Mouse (Mus musculus) forebrain, embryonic 10.5 days (tissue): ENCODE measurements around the gene Emid1. TPM values are rescaled to one million over a fixed set of nuclear protein-coding genes. Genes with fewer than 3 reads are reported as not detected.

Experiments
- DNase-seq: peaks from one replicate; pipeline ENCODE4 v3.0.0-alpha.2; 2017; ENCODE audit warnings: low spot score; ENCODE audit errors: extremely low spot score
- H3K27ac ChIP-seq: fragments of 300-500 bp; sonication (generic); 2 replicates; pipeline ENCODE4 v1.5.1; 2016; ENCODE audit warnings: mild to moderate bottlenecking
- H3K27me3 ChIP-seq: fragments of 300-500 bp; sonication (generic); 2 replicates; pipeline ENCODE4 v1.6.1; 2016; ENCODE audit warnings: mild to moderate bottlenecking; ENCODE audit not compliant: poor library complexity, severe bottlenecking
- H3K36me3 ChIP-seq: fragments of 300-500 bp; sonication (generic); replicated peaks from 2 replicates; pipeline ENCODE4 v1.6.1; 2016; ENCODE audit warnings: mild to moderate bottlenecking, moderate library complexity
- H3K4me1 ChIP-seq: fragments of 300-500 bp; sonication (generic); 2 replicates; pipeline ENCODE4 v1.6.1; 2016
- H3K4me3 ChIP-seq: fragments of 300-500 bp; sonication (generic); 2 replicates; pipeline ENCODE4 v1.5.1; 2016; ENCODE audit warnings: mild to moderate bottlenecking, moderate library complexity
- H3K9me3 ChIP-seq: fragments of 300-500 bp; sonication (generic); 2 replicates; pipeline ENCODE4 v1.6.1; 2016; ENCODE audit warnings: mild to moderate bottlenecking, moderate library complexity
- WGBS: fragments of 180-500 bp; shearing (Covaris S2); methylation state at CpG from one replicate; pipeline ENCODE4 v1.1.7; 2016; 5-methylcytosine and 5-hydroxymethylcytosine counted together
- polyA plus RNA-seq: library from polyadenylated mRNA; unstranded; fragments of >200 nt; fragmentation: Nextera tagmentation; extraction: Ambion mirVana; gene quantifications from 2 replicates; pipeline ENCODE4 v1.2.1, GENCODE M21; 2016

The Emid1 gene
- polyA plus RNA-seq, 1 experiment from 2014 or later, result 29.0 TPM

- Histone ChIP-seq H3K4me1 (peaks cover 55% of the 10 kb centered on the region), H3K27me3 (peaks cover 55% of the 10 kb centered on the region), H3K9me3 (no peaks in the 10 kb centered on the region), H3K27ac (peak overlapping the region; percentile 86), H3K36me3 (peaks cover 34% of the 10 kb centered on the region), H3K4me3 (peak overlapping the region; percentile 75)
- 14% methylated on average over 38 of the region's 38 CpGs for WGBS
- peak; percentile 36 for DNase-seq
Measured at GRCm38 (mm10) chr11:5064282-5065055, 87.6 kb downstream of the Emid1 start.

- H3K27ac ChIP-seq, result no peak overlapping the region
- DNase-seq, result peak; percentile 33
- H3K4me1 ChIP-seq, result peaks cover 63% of the 10 kb centered on the region
- WGBS, result 53% methylated on average over 31 of the region's 31 CpGs
- peaks cover 63% of the 10 kb centered on the region for H3K27me3 ChIP-seq
- H3K4me3 ChIP-seq, result peak overlapping the region; percentile 75
- H3K9me3 ChIP-seq, result no peaks in the 10 kb centered on the region
- peaks cover 27% of the 10 kb centered on the region for H3K36me3 ChIP-seq
Measured at GRCm38 (mm10) chr11:5063561-5064281, 88.3 kb downstream of the Emid1 start.

- H3K9me3 ChIP-seq, result no peaks in the 10 kb centered on the region
- peaks cover 19% of the 10 kb centered on the region for H3K36me3 ChIP-seq
- peak overlapping the region; percentile 54; the same call in 1 of the 2 replicates for H3K4me3 ChIP-seq
- WGBS, result 65% methylated on average over 13 of the region's 13 CpGs
- peaks cover 70% of the 10 kb centered on the region for H3K27me3 ChIP-seq
- H3K27ac ChIP-seq, result no peak overlapping the region
- peaks cover 70% of the 10 kb centered on the region for H3K4me1 ChIP-seq
- DNase-seq, result no peak
Measured at GRCm38 (mm10) chr11:5062860-5063505, 89.1 kb downstream of the Emid1 start.

- peak overlapping the region; percentile 54 for H3K4me3 ChIP-seq
- no peaks in the 10 kb centered on the region for H3K9me3 ChIP-seq
- H3K27ac ChIP-seq, result peak overlapping the region; percentile 74; the same call in 1 of the 2 replicates
- DNase-seq, result no peak
- 11% methylated on average over 13 of the region's 13 CpGs for WGBS
- peaks cover 77% of the 10 kb centered on the region for H3K27me3 ChIP-seq
- H3K4me1 ChIP-seq, result peaks cover 77% of the 10 kb centered on the region
- peaks cover 13% of the 10 kb centered on the region for H3K36me3 ChIP-seq
Measured at GRCm38 (mm10) chr11:5062326-5062725, 89.7 kb downstream of the Emid1 start.

DNA sequence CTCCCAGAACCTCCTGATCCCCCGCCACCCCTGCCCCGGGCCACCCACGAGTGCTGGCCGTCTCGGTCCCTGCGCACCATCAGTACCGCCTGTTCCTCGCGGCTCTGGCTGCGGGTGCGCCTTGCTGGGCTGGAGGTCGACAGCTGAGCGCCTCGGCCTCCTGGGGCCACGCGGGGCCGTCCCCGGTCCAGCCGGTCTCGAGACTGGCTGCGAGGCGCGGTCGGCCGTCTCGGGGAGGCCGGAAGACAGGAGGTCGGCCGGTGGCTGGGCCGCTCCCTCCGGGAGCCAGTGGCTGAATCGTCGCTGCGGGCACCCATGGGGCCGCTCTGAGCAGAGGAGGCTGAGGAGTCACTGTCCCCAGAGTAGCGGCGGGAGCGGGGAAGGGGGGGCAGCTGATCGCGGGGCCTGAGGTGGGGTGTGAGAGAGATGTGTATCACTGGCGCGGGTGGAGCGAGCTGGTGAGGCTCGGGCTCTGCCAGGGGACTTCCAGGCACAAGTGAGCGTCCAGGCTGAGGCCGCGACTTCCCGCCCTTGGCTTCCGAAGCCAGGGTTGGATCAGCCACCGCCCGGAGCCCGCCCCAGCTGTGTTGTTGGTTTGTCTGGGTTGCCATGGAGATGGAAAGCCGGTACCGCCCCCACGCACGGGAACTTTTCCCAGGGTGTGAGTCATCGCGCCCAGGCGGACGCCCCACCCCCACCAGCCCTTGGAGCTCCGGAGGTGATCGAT lies 90.5 kb downstream of the Emid1 start:
- 1% methylated on average over 62 of the region's 62 CpGs for WGBS
- H3K36me3 ChIP-seq, result peaks cover 10% of the 10 kb centered on the region; the same call in 1 of the 2 replicates
- peak; percentile 89 for DNase-seq
- peak overlapping the region; percentile 54 for H3K4me3 ChIP-seq
- peak overlapping the region; percentile 74 for H3K27ac ChIP-seq
- H3K9me3 ChIP-seq, result no peaks in the 10 kb centered on the region
- peaks cover 84% of the 10 kb centered on the region for H3K27me3 ChIP-seq
- H3K4me1 ChIP-seq, result peaks cover 84% of the 10 kb centered on the region

DNA sequence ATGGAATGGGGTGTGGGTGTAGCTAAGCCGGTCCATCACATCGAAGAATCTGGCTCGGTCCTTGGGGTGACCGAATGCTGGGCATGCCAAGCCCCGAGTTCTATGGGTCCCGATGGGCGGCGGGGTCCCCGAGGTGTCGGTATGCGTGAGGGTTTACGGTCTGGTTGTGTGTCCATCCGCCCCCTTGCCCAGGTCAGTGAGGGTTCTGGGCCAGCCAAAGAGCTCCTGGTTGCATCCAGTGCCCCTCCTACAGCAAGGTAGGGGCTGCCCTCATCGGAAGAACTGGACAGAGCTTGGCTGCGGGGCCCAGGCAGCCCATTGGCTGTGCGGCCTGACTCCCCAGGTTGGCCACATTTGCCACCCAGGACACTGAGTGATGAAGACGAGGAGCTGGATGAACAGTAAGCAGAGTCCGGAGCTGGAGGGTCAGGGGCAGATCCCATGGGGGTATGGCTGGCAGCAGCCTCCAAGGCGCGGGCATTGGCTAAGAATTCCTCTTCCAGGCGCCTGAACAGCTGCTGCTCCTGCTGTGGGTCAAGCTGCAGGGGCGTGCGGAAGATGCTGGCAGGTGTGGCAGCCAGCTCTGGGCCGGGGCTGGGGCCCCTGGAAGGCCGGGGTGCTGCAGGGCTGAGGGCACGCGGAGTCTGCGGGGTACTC lies 91.2 kb downstream of the Emid1 start:
- peaks cover 91% of the 10 kb centered on the region for H3K4me1 ChIP-seq
- WGBS, result 49% methylated on average over 28 of the region's 28 CpGs
- H3K4me3 ChIP-seq, result peak overlapping the region; percentile 54
- H3K27me3 ChIP-seq, result peaks cover 91% of the 10 kb centered on the region
- H3K27ac ChIP-seq, result peak overlapping the region; percentile 74
- DNase-seq, result peak; percentile 44
- peaks cover 10% of the 10 kb centered on the region; the same call in 1 of the 2 replicates for H3K36me3 ChIP-seq
- no peaks in the 10 kb centered on the region for H3K9me3 ChIP-seq

GRCm38 (mm10) chr11:5059704-5060156 lies 92.3 kb downstream of the Emid1 start:
- H3K36me3 ChIP-seq, result peaks cover 10% of the 10 kb centered on the region; the same call in 1 of the 2 replicates
- DNase-seq, result peak; percentile 58
- 0 out of 2 replicates have a peak overlapping the region, but pooled peaks have one; percentile 13 for H3K4me3 ChIP-seq
- H3K9me3 ChIP-seq, result no peaks in the 10 kb centered on the region
- H3K27me3 ChIP-seq, result peaks cover 100% of the 10 kb centered on the region
- peaks cover 91% of the 10 kb centered on the region for H3K4me1 ChIP-seq
- H3K27ac ChIP-seq, result no peak overlapping the region
- 9% methylated on average over 27 of the region's 27 CpGs for WGBS

- WGBS, result 22% methylated on average over 14 of the region's 14 CpGs
- Histone ChIP-seq H3K9me3 (no peaks in the 10 kb centered on the region), H3K4me3 (0 out of 2 replicates have a peak overlapping the region, but pooled peaks have one; percentile 13), H3K27me3 (peaks cover 96% of the 10 kb centered on the region), H3K4me1 (peaks cover 86% of the 10 kb centered on the region), H3K36me3 (peaks cover 10% of the 10 kb centered on the region; the same call in 1 of the 2 replicates), H3K27ac (no peak overlapping the region)
- peak; percentile 28 for DNase-seq
Measured at GRCm38 (mm10) chr11:5059230-5059629, 92.8 kb downstream of the Emid1 start.

DNA sequence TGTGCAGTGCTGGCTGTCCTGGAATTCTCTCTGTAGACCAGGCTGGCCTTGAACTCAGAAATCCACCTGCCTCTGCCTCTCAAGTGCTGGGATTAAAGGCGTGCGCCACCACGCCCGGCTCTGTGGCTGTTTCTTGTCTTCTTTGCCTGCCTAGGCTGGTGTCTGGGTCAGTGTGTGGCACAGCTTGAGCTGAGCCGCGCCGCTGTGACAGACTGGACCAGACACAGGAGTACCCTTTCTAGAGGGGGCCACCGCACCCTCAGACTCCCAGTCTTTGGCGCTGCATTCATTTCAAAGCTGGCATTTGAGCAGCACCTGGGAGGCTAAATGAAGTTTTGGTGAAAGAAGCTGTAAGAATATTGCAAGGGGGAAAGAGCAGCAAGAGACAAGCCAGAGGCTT lies 93.3 kb downstream of the Emid1 start:
- H3K9me3 ChIP-seq, result no peaks in the 10 kb centered on the region
- no peak overlapping the region for H3K4me3 ChIP-seq
- no peak for DNase-seq
- H3K36me3 ChIP-seq, result peaks cover 10% of the 10 kb centered on the region; the same call in 1 of the 2 replicates
- WGBS, result 30% methylated on average over 9 of the region's 9 CpGs
- no peak overlapping the region for H3K27ac ChIP-seq
- H3K4me1 ChIP-seq, result peaks cover 82% of the 10 kb centered on the region
- H3K27me3 ChIP-seq, result peaks cover 91% of the 10 kb centered on the region

- H3K9me3 ChIP-seq, result no peaks in the 10 kb centered on the region
- peaks cover 84% of the 10 kb centered on the region for H3K27me3 ChIP-seq
- peak within 1 kb of the TSS; percentile 45 for H3K27ac ChIP-seq
- WGBS, result 2% methylated on average over 77 of the region's 77 CpGs
- H3K4me1 ChIP-seq, result peaks cover 74% of the 10 kb centered on the region
- DNase-seq, result peak; percentile 43
- peaks cover 10% of the 10 kb centered on the region; the same call in 1 of the 2 replicates for H3K36me3 ChIP-seq
- peak within 1 kb of the TSS; percentile 55 for H3K4me3 ChIP-seq
Measured at GRCm38 (mm10) chr11:5057856-5058641, 94.0 kb downstream of the Emid1 start, which contains the start of gene Rasl10a. Gene Rasl10a, plus strand, starts transcription at chr11:5058128.

DNA sequence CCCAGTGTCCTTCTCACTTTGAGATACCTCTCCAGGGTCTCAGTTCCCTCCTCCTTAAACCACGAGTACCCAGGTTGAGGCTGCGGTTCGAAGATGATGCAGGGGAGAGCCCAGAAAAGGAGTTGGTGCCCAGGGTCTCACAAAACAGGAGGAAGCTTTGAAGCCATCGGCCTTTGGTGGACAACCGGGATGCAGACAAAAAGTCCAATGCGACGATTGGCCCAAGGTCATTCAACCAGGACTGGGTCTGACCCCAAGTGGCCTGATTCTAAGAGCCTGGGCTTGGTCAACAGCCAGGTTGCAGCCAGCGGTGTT lies 94.6 kb downstream of the Emid1 start:
- H3K4me1 ChIP-seq, result peaks cover 69% of the 10 kb centered on the region
- H3K9me3 ChIP-seq, result no peaks in the 10 kb centered on the region
- WGBS, result 14% methylated on average over 8 of the region's 8 CpGs
- peaks cover 10% of the 10 kb centered on the region; the same call in 1 of the 2 replicates for H3K36me3 ChIP-seq
- peaks cover 78% of the 10 kb centered on the region for H3K27me3 ChIP-seq
- H3K27ac ChIP-seq, result peak overlapping the region; percentile 45; the same call in 1 of the 2 replicates
- DNase-seq, result peak; percentile 25
- H3K4me3 ChIP-seq, result peak overlapping the region; percentile 55
